Mouse (Mus musculus): ENCODE results near the gene Psma3.
"Not testable (repeated sequence)": the region's sequence is repeated elsewhere in the genome, so short reads cannot be mapped to it uniquely, and the experiment has no call there.

The Psma3 gene

DNA sequence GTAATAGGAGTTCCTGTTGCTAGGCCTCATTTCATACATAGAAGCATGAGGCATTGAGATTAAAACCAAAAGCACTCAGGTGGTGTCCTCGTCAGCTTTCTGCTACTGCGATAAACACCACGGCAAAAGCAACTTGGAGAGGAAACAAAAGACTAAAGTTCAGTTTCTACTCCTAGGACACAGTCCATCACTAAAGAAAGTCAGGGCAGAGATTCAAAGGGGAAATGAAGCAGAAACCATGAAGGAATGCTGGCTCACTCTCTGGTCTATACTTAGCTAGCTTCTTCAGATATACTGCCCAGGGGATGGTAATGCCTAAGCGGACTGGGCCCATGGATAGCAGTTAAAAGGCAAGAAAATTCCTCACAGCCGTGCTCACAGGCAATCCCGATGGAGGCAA lies 27.0 kb downstream of the Psma3 start:
- DNase-seq (ENCODE audit: low spot score in 2 of 2) = no peak

DNA sequence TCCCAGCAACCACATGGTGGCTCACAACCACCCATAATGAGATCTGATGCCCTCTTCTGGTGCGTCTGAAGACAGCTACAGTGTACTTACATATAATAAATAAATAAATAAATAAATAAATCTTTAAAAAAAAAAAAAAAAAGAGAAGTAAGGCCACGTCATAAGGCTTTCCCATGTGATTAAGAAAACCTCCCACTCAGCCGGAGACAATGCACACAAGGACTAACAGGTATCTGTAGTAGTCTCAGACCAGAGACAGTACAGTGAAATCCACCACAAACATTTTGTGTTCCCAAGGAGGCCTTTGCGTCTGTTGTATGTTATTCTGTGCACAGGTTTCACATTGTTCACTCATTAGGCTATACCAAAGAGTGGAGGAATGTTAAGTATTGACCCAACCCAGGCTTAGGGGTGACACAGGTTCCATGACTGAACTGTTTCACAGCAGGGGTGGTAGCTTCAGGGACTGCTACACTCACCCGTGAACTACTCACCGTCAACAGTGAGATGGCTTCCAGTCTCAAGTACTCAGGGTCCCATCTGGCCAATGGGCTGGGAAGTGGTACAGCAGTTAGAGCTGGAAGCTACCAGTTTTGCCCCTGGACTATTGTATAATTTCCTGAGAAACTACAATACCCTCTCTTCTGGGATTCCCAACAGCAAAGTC lies 29.5 kb downstream of the Psma3 start:
- DNase-seq (ENCODE audit: low spot score in 2 of 2) = no peak

DNA sequence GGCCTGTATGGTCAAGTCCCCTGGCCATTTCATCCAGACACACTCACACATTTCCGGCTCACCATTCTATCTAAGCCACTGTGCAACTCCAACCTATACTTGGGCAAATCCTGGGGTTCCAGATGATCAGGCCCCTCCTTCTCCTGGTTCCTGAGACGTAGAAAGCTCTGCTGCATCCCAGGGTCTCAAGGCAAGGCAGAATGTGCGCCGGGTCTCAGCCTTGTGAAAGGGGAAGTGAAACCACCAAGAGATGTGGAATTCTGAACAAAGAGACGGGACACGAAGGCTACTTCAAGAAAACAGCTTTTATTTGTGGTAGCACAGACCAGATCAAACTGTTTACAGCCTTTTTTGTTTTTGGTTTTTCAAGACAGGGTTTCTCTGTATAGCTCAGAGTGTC lies 31.7 kb downstream of the Psma3 start:
- no peak for DNase-seq (ENCODE audit: low spot score in 2 of 2)

GRCm38 (mm10) chr12:71006901-71007300 lies 32.5 kb downstream of the Psma3 start:
- no peak for DNase-seq (ENCODE audit: low spot score in 2 of 2)

GRCm38 (mm10) chr12:71009769-71010168 lies 35.3 kb downstream of the Psma3 start:
- no peak for DNase-seq (ENCODE audit: low spot score in 2 of 2)

- DNase-seq (ENCODE audit: low spot score in 2 of 2) = no peak
These were observed 40.5 kb downstream of the Psma3 start for GRCm38 (mm10) chr12:71014845-71015362.

DNA sequence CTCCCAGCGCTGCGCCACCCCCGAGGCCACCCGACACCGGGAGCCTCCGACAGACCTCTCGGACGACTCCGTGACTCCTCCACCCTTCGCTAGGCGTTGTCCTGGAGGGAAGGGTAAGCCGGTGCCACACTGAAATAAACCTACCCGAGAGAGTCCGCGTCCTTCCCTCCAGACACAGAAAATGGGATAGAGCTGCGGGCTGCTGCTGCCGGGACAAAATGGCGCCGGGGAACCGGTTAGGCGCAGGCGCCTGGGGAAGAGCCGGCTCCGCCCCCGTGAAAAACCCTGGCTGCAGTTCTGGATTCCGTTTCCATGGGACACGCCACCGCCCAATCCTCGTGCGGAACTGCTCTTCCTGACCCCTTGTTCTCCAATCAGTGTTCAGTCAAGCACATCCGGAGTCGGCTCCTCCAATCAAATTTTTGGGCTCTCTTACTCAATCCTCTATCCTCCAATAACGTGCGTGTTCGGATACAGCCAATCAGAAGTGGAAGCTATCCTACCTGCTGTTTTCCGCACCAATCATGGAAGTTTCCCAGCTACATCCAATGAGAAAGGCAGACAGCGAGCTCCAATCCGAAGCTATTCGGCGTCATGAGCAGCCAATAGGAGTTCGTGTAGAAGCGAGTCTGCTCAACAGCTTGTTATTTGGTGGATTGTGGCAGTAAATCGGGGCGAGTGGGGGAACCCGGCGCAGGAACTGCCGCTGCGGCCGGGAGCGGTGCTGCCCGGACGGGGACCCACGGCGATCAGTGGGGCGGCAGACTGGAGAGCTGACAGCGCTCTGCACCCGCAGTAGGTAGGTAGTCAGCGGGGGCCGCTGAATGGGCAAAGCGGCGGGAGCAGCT lies 41.2 kb downstream of the Psma3 start, which contains the start of gene Arid4a:
Gene Arid4a (plus strand): TSS at position 628 of the 848 bp plus-strand sequence.
- DNase-seq (ENCODE audit: low spot score in 2 of 2) = peak; percentile 91 to 96

GRCm38 (mm10) chr12:71016211-71016502 lies 41.7 kb downstream of the Psma3 start:
- no peak for DNase-seq (ENCODE audit: low spot score in 2 of 2)

DNA sequence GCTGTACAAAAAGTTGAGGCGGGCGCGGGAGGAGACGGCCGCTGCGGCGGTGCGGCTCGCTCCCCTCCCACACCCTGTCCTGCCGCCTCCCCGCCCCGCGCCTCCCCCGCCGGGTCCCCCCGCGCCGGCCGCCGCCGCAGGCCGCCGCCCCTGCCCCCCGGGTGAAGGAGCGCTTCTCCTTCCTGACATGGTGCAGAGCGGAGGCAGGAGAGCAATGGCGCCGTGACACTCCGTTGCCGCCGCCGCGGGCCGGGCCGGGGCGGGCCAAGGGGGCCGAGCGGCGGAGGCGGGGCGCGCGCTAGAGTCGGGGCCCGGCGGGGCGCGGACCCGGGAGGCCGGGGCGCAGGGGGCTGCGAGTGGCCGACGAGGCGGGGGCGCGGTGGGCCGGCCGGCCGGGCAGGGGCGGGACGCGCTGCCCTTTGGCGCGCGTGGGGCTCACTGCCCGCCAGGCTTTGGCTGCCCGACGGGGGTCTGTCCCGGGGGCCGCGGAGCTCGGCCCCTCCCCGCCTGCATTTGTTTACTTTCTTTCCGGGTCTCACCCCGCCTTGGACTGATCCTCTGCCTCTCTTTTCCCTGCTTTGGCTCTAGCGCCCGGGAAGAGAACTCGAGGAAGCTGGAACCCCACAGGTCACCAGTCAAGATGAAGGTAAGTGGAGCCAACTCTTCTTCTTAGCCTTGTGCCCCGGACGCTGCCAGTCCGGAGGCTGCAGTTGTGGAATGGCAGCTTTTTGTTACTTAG lies 42.3 kb downstream of the Psma3 start:
- DNase-seq (ENCODE audit: low spot score in 2 of 2) = no peak

GRCm38 (mm10) chr12:71017242-71017571 lies 42.8 kb downstream of the Psma3 start:
- no peak for DNase-seq (ENCODE audit: low spot score in 2 of 2)

DNA sequence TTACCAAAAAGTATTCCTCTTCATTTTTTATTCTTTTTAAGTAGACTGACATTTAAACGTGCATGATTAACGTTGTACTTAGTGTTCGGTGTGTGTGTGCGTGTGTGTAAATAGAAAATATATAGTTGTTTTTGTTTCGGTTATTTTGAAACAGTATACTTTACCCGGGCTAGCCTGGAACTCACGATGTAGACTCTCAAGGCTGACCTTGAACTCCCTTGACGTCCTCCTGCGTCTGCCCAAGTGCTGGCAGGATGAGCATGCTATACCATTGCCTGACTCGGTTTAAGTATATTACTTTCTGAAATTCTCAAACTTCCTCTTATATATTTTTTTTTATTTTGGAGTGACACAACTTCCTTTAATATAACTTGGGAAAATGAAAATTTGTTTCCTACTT lies 43.4 kb downstream of the Psma3 start:
- DNase-seq (ENCODE audit: low spot score in 2 of 2) = no peak

- DNase-seq (ENCODE audit: low spot score in 2 of 2) = no peak
These were observed 44.8 kb downstream of the Psma3 start for GRCm38 (mm10) chr12:71019211-71019610.

GRCm38 (mm10) chr12:71024411-71024810 lies 50.0 kb downstream of the Psma3 start:
- DNase-seq (ENCODE audit: low spot score in 2 of 2) = no peak

DNA sequence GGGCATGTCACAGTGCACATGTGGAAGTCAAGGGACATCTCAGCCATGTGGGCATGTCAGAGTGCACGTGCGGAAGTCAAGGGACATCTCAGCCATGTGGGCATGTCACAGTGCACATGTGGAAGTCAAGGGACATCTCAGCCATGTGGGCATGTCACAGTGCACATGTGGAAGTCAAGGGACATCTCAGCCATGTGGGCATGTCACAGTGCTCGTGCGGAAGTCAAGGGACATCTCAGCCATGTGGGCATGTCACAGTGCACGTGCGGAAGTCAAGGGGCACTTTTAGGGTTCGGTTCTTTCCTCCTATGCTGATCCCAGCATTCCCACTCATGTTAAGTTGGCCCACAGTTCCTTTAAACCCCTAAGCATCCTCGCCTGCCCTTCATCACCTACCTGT lies 53.8 kb downstream of the Psma3 start:
- DNase-seq (ENCODE audit: low spot score in 2 of 2) = not testable (repeated sequence)

DNA sequence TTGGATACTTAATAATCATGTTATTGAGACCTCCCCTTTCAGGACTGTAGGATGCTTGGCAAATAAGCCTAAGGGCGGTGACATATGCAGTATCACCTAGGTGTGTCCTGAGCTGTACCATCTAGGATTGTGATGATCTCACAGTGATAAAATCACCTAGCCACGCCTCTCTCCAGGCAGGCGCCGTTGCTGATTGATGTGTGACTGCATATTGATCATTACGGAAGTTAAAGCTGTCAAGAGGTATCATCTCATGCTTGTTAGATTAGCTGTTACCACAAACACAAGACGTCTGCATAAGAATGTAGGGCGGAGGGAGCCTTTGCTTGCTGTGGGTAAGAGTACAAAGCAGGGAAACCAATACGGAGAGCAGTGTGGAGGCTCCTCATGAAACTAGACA lies 55.8 kb downstream of the Psma3 start:
- DNase-seq (ENCODE audit: low spot score in 2 of 2) = no peak

DNA sequence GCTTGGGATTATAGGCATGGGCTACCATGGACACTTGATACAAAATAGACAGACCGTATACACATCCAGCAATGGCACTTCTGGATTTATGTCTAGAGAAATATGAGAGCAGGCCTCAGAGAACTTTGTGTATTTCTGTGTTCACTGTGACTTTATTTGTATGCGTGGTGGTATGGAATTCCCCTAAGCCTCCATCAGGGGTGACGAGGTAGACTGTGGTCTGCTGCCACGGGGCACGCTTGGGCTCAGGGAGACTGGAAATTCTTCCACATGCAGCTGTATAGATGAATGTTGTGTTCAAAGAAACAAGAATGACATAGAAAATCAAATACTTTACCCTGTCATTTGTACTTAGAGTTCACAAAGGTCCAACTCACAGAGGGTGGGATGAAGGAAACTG lies 56.3 kb downstream of the Psma3 start:
- DNase-seq (ENCODE audit: low spot score in 2 of 2) = no peak

DNA sequence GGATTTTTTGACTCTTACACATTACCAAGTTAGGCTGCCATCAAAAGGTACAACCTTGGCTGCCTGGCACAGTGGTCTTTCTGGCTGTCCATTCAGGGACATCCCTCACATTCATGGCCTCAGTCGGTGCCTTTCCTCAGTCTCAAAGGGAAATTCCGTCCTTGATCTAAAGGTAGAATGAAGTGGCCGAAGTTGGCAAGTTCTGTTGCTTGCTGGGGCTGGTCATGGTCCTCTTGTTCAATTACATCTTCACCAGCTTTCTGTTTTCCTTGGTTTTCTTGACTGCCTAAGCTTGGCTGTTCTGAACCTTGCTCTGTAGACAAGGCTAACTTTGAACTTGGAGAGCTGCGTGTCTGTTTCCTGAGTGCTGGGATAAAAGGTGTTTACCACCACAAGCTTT lies 61.4 kb downstream of the Psma3 start:
- no peak for DNase-seq (ENCODE audit: low spot score in 2 of 2)

DNA sequence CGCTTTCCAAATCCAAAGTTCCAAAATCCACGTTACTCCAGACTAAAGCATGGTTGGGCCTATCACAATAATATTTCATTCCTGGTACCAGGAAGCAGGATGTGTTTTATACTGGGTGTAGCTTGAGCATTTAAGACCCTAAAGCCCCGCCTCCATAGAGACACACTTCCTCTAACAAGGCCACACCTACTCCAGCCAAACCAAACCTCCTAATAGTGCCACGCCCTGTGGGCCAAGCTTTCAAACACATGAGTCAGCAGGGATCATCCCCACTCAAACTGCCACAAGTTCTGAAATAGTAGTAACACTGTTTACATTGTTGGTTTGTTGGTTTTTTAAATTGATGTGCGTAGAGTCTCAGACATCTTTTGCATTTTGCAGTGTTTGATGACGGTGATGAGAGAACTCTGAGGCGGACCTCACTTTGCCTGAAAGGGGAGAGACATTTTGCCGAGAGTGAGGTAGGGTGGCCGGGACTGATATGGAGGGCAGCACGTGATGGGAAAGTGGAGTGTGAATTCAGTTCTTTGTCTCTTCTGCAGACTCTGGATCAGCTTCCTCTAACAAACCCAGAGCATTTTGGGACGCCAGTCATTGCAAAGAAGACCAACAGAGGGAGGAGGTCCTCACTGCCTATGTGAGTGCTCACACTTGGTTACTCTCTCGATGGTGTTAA lies 62.4 kb downstream of the Psma3 start:
- DNase-seq (ENCODE audit: low spot score in 2 of 2) = no peak

GRCm38 (mm10) chr12:71040462-71040861 lies 66.0 kb downstream of the Psma3 start:
- DNase-seq (ENCODE audit: low spot score in 2 of 2) = no peak

- DNase-seq (ENCODE audit: low spot score in 2 of 2) = no peak
These were observed 68.0 kb downstream of the Psma3 start for GRCm38 (mm10) chr12:71042451-71042850.

- no peak for DNase-seq (ENCODE audit: low spot score in 2 of 2)
These were observed 69.2 kb downstream of the Psma3 start for GRCm38 (mm10) chr12:71043571-71043970.

DNA sequence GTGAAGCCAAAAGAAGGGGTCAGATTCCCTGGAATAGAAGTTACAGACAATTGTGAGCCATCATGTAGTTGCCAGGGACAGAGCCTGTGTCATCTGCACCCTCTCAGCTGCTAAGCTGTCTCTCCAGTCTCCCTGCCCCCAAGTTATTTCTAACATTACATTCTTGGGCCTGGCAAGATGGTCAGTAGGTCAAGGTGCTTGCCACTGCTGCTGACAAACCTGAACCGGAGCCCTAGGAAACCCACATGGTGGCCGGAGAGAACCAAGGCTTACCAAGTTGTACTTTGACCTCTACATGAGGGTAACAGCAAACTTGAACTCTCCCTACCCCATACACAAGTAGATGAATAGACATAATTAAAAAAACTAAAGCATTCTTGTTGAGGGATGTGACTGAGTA lies 70.1 kb downstream of the Psma3 start:
- no peak for DNase-seq (ENCODE audit: low spot score in 2 of 2)

All from frontal cortex, postnatal 25 days (tissue).